Mouse (Mus musculus) left cerebral cortex, adult 11 months (tissue): ENCODE measurements around the gene Pabpc5.
A peak's percentile ranks its signal among the peaks of the same experiment; 100 is the strongest.

Source experiments
- DNase-seq: peaks from one replicate; pipeline ENCODE4 v3.0.0; 2022; ENCODE audit warnings: low spot score

The Pabpc5 gene

GRCm38 (mm10) chrX:119927081-119927571 lies at the start of gene Pabpc5:
Gene Pabpc5, plus strand, starts transcription at chrX:119927196.
- peak; percentile 46 for DNase-seq

- no peak for DNase-seq
Observed at GRCm38 (mm10) chrX:119886957-119887593, 39.9 kb upstream of the Pabpc5 start.

GRCm38 (mm10) chrX:119888326-119888920 lies 38.6 kb upstream of the Pabpc5 start:
- no peak for DNase-seq

GRCm38 (mm10) chrX:119927852-119928251 lies 856 bp downstream of the Pabpc5 start:
- DNase-seq, result no peak
